Mouse (Mus musculus) macrophage (primary cell): ENCODE data around the gene Pik3c2b. TPM values are rescaled to one million over a fixed set of nuclear protein-coding genes. Genes with fewer than 3 reads are reported as not detected.
"Not testable (repeated sequence)": the region's sequence is repeated elsewhere in the genome, so short reads cannot be mapped to it uniquely, and the experiment has no call there.

Experiments
- H3K27ac ChIP-seq: fragments of 350-480 bp; formaldehyde crosslinking; 2 replicates; pipeline ENCODE4 v1.9.0; 2021
- H3K36me3 ChIP-seq: fragments of 350-480 bp; formaldehyde crosslinking; 2 replicates; pipeline ENCODE4 v1.9.0; 2021; ENCODE audit errors: inconsistent target
- H3K4me3 ChIP-seq: fragments of 350-480 bp; formaldehyde crosslinking; 2 replicates; pipeline ENCODE4 v1.9.0; 2021; ENCODE audit errors: inconsistent target
- H3K79me2 ChIP-seq: fragments of 350-480 bp; formaldehyde crosslinking; 2 replicates; pipeline ENCODE4 v1.9.0; 2021; ENCODE audit errors: inconsistent target
- WGBS: methylation state at CpG from one replicate; pipeline ENCODE4 v1.1.7; 2026; ENCODE audit warnings: inconsistent platforms; ENCODE audit not compliant: missing documents; 5-methylcytosine and 5-hydroxymethylcytosine counted together
- polyA plus RNA-seq: library from polyadenylated mRNA; stranded (reverse); fragments of 250-400 nt; gene quantifications from 3 replicates; pipeline ENCODE4 v1.2.4, GENCODE M21; 2018; ENCODE audit warnings: inconsistent platforms
- total RNA-seq, 78 experiments: library from RNA; depleted of rRNA; stranded (reverse); fragments of 250-400 nt; gene quantifications; 1 replicate in 9 of 78; 2 replicates in 24 of 78; 3 replicates in 43 of 78; 4 replicates in 2 of 78; pipeline ENCODE4 v1.2.4; 2018; ENCODE audit warnings: inconsistent platforms in 56 of 78

The Pik3c2b gene
- total RNA-seq (2018; cell fraction: chromatin; rRNA removed): under 1 TPM in 8 of 26 experiments, not detected in 18; 0.07 to 0.38 (median 0.28) TPM
- under 1 TPM in 12 of 26 experiments, not detected in 14; under 0.01 to 0.09 (median 0.05) TPM for total RNA-seq (2018; cell fraction: cytosol; rRNA removed)
- under 1 TPM in 14 of 26 experiments, not detected in 12; 0.06 to 0.49 (median 0.15) TPM for total RNA-seq (2018; cell fraction: nucleus; rRNA removed)
- polyA plus RNA-seq: 0.04 TPM in 1 of 3 replicates, not detected in the others

GRCm38 (mm10) chr1:133045011-133045860, at the start of gene Pik3c2b:
TSS of gene Pik3c2b (plus strand) at chr1:133045667.
- 11% methylated on average over 13 of the region's 15 CpGs for WGBS
- H3K4me3 ChIP-seq: no peak within 1 kb of the TSS; the same call in 1 of the 2 replicates
- no peak within 1 kb of the TSS for H3K27ac ChIP-seq

GRCm38 (mm10) chr1:133000347-133000746, 45.1 kb upstream of the Pik3c2b start:
- no peak overlapping the region for H3K27ac ChIP-seq
- peaks cover 23% of the 10 kb centered on the region for H3K79me2 ChIP-seq
- WGBS: 83% methylated on average over 6 of the region's 6 CpGs
- no peak overlapping the region for H3K4me3 ChIP-seq
- peaks cover 85% of the 10 kb centered on the region for H3K36me3 ChIP-seq

More at GRCm38 (mm10) chr1:133045011-133045860, at the start of gene Pik3c2b:
- Histone ChIP-seq H3K79me2 (no peaks in the 10 kb centered on the region), H3K36me3 (no peaks in the 10 kb centered on the region)

DNA sequence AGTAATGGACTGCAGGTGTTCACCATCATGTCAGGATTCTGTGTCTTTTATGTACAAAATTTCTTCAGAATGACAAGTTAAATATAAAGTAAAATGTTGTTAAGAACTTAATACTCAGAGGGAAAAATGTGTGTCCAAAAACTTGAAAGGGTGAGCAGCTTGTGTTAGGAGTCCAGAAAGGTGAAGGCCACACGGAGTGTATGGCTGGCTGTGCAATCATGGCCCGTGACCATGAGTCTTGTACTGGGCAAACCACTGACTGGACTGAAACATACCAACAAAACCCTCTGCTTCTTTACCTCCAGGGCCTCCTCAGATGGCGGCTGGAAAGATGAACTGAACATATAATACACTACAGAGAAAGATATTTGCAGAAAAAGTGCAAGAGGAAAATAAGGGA, 38.9 kb upstream of the Pik3c2b start:
- Histone ChIP-seq H3K4me3 (no peak overlapping the region), H3K36me3 (peaks cover 80% of the 10 kb centered on the region), H3K79me2 (peaks cover 85% of the 10 kb centered on the region), H3K27ac (no peak overlapping the region)
- 93% methylated on average over 3 of the region's 3 CpGs for WGBS

- 30% methylated on average over 9 of the region's 13 CpGs for WGBS
- Histone ChIP-seq H3K36me3 (peaks cover 49% of the 10 kb centered on the region), H3K4me3 (no peak overlapping the region), H3K27ac (no peak overlapping the region), H3K79me2 (peaks cover 93% of the 10 kb centered on the region)
Observed at GRCm38 (mm10) chr1:133011955-133012841, 33.3 kb upstream of the Pik3c2b start.

- H3K79me2 ChIP-seq: peaks cover 93% of the 10 kb centered on the region
- no peak overlapping the region for H3K27ac ChIP-seq
- H3K4me3 ChIP-seq: no peak overlapping the region
- peaks cover 53% of the 10 kb centered on the region for H3K36me3 ChIP-seq
Observed at GRCm38 (mm10) chr1:133013331-133013730, 32.1 kb upstream of the Pik3c2b start.

GRCm38 (mm10) chr1:133014196-133014595, 31.3 kb upstream of the Pik3c2b start:
- Histone ChIP-seq H3K27ac (no peak overlapping the region), H3K79me2 (peaks cover 93% of the 10 kb centered on the region), H3K4me3 (no peak overlapping the region), H3K36me3 (peaks cover 50% of the 10 kb centered on the region)
- WGBS: 100% methylated on average over 1 of the region's 1 CpGs

- H3K79me2 ChIP-seq: peaks cover 93% of the 10 kb centered on the region
- no peak overlapping the region for H3K4me3 ChIP-seq
- no peak overlapping the region for H3K27ac ChIP-seq
- 98% methylated on average over 7 of the region's 9 CpGs for WGBS
- peaks cover 31% of the 10 kb centered on the region for H3K36me3 ChIP-seq
Observed at GRCm38 (mm10) chr1:133016775-133017428, 28.6 kb upstream of the Pik3c2b start.

DNA sequence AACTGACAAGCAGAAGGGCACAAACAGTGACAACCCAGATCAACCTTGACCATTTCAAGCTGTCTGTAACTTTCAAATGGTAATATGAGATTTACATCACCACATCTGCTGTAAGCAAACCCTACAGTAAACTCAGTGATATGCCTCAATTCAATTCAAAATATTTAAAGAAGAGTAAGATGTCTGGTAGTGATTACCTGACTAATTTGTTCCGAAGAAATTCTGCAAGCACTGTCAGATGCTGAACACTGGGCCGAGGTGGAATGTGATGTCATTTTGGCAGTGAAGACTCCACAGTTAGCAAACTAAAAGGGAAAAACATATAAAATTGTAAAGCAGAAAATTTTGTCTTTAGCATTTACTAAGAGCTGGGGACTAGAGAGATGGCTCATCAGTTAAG, 26.9 kb upstream of the Pik3c2b start:
- no peak overlapping the region for H3K27ac ChIP-seq
- peaks cover 31% of the 10 kb centered on the region for H3K36me3 ChIP-seq
- no peak overlapping the region for H3K4me3 ChIP-seq
- WGBS: 91% methylated on average over 2 of the region's 2 CpGs
- peaks cover 100% of the 10 kb centered on the region for H3K79me2 ChIP-seq

GRCm38 (mm10) chr1:133019312-133019711, 26.2 kb upstream of the Pik3c2b start:
- Histone ChIP-seq H3K4me3 (no peak overlapping the region), H3K79me2 (peaks cover 100% of the 10 kb centered on the region), H3K27ac (peak overlapping the region; percentile 63), H3K36me3 (peaks cover 25% of the 10 kb centered on the region)

GRCm38 (mm10) chr1:133020137-133020894, 25.2 kb upstream of the Pik3c2b start:
- Histone ChIP-seq H3K36me3 (peaks cover 22% of the 10 kb centered on the region), H3K27ac (peak overlapping the region; percentile 63), H3K4me3 (no peak overlapping the region), H3K79me2 (peaks cover 99% of the 10 kb centered on the region)
- 97% methylated on average over 3 of the region's 3 CpGs for WGBS

DNA sequence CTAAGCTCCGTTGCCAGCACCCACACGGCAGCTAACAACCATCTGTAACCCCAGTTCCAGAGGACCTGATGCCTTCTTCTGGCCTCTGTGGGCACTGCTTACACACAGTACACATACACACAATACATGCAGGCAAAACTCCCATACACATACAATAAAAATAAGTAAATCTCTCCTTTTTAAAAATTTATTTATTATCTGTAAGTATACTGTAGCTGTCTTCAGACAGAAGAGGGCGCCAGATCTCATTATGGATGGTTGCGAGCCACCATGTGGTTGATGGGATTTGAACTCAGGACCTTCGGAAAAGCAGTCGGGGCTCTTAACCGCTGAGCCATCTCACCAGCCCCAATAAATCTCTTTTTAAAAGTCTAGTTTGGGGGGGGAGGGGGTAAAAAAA, 24.1 kb upstream of the Pik3c2b start:
- H3K27ac ChIP-seq: peak overlapping the region; percentile 63; the same call in 1 of the 2 replicates
- peaks cover 22% of the 10 kb centered on the region for H3K36me3 ChIP-seq
- WGBS: 93% methylated on average over 5 of the region's 7 CpGs
- H3K4me3 ChIP-seq: no peak overlapping the region
- H3K79me2 ChIP-seq: peaks cover 88% of the 10 kb centered on the region

DNA sequence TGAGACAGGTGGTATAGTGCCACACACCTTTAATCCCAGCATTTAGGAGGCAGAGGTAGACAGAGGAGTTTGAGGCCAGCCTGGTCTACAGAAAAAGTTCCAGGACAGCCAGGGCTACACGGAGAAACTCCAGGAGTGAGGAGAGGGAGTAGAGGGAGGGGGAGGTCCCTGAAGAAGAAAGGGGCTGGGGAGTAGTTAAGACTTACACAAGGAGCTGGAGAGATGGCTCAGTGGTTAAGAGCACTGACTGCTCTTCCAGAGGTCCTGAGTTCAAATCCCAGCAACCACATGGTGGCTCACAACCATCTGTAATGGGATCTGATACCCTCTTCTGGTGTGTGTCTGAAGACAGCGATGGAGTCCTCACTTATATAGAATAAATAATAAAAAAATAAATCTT, 23.5 kb upstream of the Pik3c2b start:
- H3K36me3 ChIP-seq: peaks cover 19% of the 10 kb centered on the region
- not testable (repeated sequence) for H3K4me3 ChIP-seq, H3K27ac ChIP-seq
- WGBS: 90% methylated on average over 1 of the region's 2 CpGs
- peaks cover 82% of the 10 kb centered on the region for H3K79me2 ChIP-seq

DNA sequence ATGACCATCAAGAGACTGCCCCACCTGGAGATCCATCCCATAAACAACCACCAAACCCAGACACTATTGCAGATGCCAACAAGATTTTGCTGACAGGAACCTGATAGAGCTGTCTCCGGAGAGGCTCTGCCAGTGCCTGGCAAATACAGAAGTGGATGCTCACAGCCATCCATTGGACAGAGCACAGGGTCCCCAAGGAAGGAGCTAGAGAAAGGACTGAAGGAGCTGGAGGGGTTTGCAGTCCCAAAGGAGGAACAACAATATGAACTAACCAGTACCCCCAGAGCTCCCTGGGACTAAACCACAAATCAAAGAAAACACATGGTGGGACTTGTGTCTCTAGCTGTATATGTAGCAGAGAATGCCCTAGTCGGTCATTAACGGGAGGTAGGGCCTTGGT, 21.7 kb upstream of the Pik3c2b start:
- WGBS: 83% methylated on average over 3 of the region's 3 CpGs
- H3K79me2 ChIP-seq: peaks cover 65% of the 10 kb centered on the region

More for the DNA sequence above, 21.7 kb upstream of the Pik3c2b start:
- not testable (repeated sequence) for H3K36me3 ChIP-seq, H3K27ac ChIP-seq
- peak overlapping the region; percentile 75; the same call in 1 of the 2 replicates for H3K4me3 ChIP-seq
